Mouse (Mus musculus) lung, embryonic 14.5 days (tissue): ENCODE data around the gene Nvl. TPM values are rescaled to one million over a fixed set of nuclear protein-coding genes. Genes with fewer than 3 reads are reported as not detected.

ENCODE experiments used
- ATAC-seq: fragments of 200-750 bp; cut with Nextera tagmentation; 2 replicates; pipeline ENCODE4 v1.8.0; 2017; ENCODE audit warnings: mild to moderate bottlenecking, moderate TSS enrichment, moderate library complexity; ENCODE audit not compliant: insufficient read depth
- DNase-seq: peaks from one replicate; pipeline ENCODE4 v3.0.0-alpha.2; 2015
- H3K27ac ChIP-seq: fragments of 300-500 bp; sonication (generic); 2 replicates; pipeline ENCODE4 v1.5.1; 2014; ENCODE audit warnings: low read depth, mild to moderate bottlenecking, moderate library complexity
- H3K27me3 ChIP-seq: fragments of 300-500 bp; sonication (generic); 2 replicates; pipeline ENCODE4 v1.6.1; 2014; ENCODE audit warnings: low read length, control low read depth; ENCODE audit not compliant: insufficient read depth
- H3K36me3 ChIP-seq: fragments of 300-500 bp; sonication (generic); 2 replicates; pipeline ENCODE4 v1.6.1; 2014; ENCODE audit warnings: control low read depth; ENCODE audit not compliant: insufficient read depth
- H3K4me1 ChIP-seq: fragments of 300-500 bp; sonication (generic); 2 replicates; pipeline ENCODE4 v1.6.1; 2014; ENCODE audit warnings: antibody characterized with exemption, control low read depth; ENCODE audit not compliant: insufficient read depth
- H3K4me2 ChIP-seq: fragments of 300-500 bp; sonication (generic); 2 replicates; pipeline ENCODE4 v1.6.1; 2014; ENCODE audit warnings: mild to moderate bottlenecking
- H3K4me3 ChIP-seq: fragments of 300-500 bp; sonication (generic); 2 replicates; pipeline ENCODE4 v1.5.1; 2014; ENCODE audit warnings: low read depth, low read length
- H3K9ac ChIP-seq: fragments of 300-500 bp; sonication (generic); 2 replicates; pipeline ENCODE4 v1.6.1; 2014
- H3K9me3 ChIP-seq: fragments of 300-500 bp; sonication (generic); 2 replicates; pipeline ENCODE4 v1.6.1; 2016; ENCODE audit warnings: low read depth, low read length, control low read depth
- CTCF ChIP-seq: IDR thresholded peaks from 2 replicates; pipeline ENCODE4 v1.5.1; 2016; ENCODE audit warnings: antibody characterized with exemption, low read depth
- WGBS: fragments of 180-500 bp; shearing (Covaris S2); extraction: QIAGEN DNeasy Blood & Tissue Kit; methylation state at CpG from one replicate; pipeline ENCODE4 v1.1.7; 2014; 5-methylcytosine and 5-hydroxymethylcytosine counted together
- polyA plus RNA-seq: library from polyadenylated mRNA; unstranded; fragments of >200 nt; fragmentation: Nextera tagmentation; extraction: Ambion mirVana; gene quantifications from 2 replicates; pipeline ENCODE4 v1.2.1, GENCODE M21; 2014

Gene Nvl
- polyA plus RNA-seq, 1 experiment from 2014 or later: 44.2 TPM

DNA sequence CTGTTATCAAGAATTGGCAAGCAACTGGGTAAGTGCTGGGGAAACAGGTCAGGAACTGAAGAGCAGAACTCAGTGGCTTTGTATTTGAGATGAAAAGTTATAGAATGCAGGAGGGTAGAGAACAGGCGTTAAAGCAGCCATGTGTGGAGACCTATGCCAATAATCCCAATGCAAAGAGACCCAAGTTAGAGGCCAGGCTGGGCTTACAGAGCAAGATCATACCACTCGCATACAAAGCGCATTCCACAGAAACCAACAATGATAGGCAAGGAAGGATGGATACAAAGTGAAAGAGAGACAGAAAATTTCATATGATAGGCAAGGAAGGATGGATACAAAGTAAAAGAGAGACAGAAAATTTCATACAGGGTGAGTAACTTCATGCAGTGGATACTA is 6.4 kb upstream of the Nvl start:
- no peak for ATAC-seq
- no peak for TF ChIP-seq CTCF
- WGBS: 65% methylated on average over 3 of the region's 3 CpGs
- H3K4me1 ChIP-seq: peaks cover under 1% of the 10 kb centered on the region
- no peak overlapping the region; the same call in 1 of the 2 replicates for H3K4me2 ChIP-seq
- H3K27ac ChIP-seq: no peak overlapping the region
- no peak overlapping the region for H3K9ac ChIP-seq
- H3K4me3 ChIP-seq: peak overlapping the region; percentile 87
- H3K36me3 ChIP-seq: peaks cover 16% of the 10 kb centered on the region
- no peak for DNase-seq
- no peaks in the 10 kb centered on the region for H3K9me3 ChIP-seq
- H3K27me3 ChIP-seq: no peaks in the 10 kb centered on the region

DNA sequence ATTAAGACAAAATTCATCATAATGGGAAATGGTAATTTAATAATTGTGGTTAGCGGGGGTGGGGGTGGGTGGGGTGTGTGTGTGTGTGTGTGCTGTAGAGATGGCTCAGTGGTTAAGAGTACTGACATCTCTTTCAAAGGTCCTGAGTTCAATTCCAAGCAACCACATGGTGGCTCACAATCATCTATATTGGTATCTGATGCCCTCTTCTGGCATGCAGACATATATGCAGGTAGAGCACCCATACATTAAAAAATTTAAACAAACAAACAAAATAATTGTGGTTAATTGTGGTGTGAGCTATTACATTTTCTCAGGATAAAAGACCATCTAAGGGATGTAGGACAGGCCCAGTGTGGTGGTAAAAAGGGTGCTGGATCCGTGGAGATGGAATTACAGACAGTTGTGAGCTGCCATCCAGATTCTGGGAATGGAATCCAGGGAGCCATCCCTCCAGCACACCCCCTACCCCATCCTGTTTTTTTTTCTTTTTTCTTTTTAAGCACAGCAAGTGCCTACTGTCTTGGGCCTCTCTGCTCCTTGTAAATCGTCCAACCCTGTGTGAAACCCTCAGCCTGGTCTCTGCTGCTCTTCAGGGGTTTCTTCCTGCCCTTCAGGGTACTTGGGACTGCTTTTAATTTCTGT is 5.5 kb upstream of the Nvl start:
- H3K36me3 ChIP-seq: peaks cover 8% of the 10 kb centered on the region; the same call in 1 of the 2 replicates
- no peaks in the 10 kb centered on the region for H3K9me3 ChIP-seq
- H3K27ac ChIP-seq: no peak overlapping the region
- no peak for TF ChIP-seq CTCF
- WGBS: 64% methylated on average over 3 of the region's 3 CpGs
- ATAC-seq (no peak), DNase-seq (no peak)
- no peaks in the 10 kb centered on the region for H3K27me3 ChIP-seq
- H3K4me2 ChIP-seq: no peak overlapping the region
- H3K9ac ChIP-seq: no peak overlapping the region
- H3K4me3 ChIP-seq: no peak overlapping the region
- peaks cover 6% of the 10 kb centered on the region for H3K4me1 ChIP-seq

DNA sequence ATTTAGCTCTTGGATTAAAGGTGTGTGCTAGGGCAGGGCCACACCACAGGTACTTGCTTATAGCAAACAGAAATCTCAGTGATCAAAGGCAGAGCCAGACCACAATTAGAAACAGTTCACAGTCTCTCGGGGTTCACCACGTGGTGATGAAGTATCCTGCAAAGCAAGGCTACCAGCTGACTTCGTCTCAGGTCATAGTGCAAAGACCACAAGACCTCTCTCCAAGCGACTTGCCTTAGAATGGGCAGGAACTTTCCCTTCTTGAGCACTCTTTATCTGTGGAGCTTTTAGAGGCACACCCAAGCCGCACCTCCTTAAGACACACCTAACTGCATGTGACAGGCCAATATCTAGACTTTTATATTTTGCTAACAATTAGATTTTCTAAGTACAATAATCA is 4.5 kb upstream of the Nvl start:
- TF ChIP-seq CTCF: no peak
- DNase-seq (no peak), ATAC-seq (no peak)
- no peak overlapping the region for H3K27ac ChIP-seq
- no peaks in the 10 kb centered on the region for H3K27me3 ChIP-seq
- no peak overlapping the region for H3K9ac ChIP-seq
- no peaks in the 10 kb centered on the region for H3K36me3 ChIP-seq
- no peak overlapping the region for H3K4me2 ChIP-seq
- no peaks in the 10 kb centered on the region for H3K9me3 ChIP-seq
- no peak overlapping the region for H3K4me3 ChIP-seq
- WGBS: 56% methylated on average over 5 of the region's 5 CpGs
- H3K4me1 ChIP-seq: peaks cover 6% of the 10 kb centered on the region

DNA sequence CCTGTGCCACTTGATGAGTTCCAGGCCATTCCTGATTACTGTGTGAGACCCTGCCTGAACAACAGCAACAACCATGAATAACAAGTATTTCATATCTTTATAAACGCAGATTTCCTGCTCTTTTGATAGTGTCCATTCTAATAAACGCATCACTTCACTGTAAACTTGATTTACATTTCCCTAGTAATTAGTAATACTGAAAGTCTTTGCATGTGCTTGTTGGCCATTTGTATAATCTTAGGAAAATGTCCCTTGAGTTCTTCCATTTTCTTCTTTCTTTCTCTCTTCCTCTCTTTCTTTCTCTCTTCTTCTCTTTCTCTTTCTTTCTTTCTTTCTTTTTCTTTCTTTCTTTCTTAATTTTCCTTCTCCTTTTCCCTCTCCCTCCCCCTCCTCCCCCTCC is 2.2 kb upstream of the Nvl start:
- DNase-seq: no peak
- H3K4me1 ChIP-seq: peaks cover 11% of the 10 kb centered on the region
- 80% methylated on average over 2 of the region's 2 CpGs for WGBS
- peaks cover 6% of the 10 kb centered on the region; the same call in 1 of the 2 replicates for H3K36me3 ChIP-seq
- H3K27me3 ChIP-seq: no peaks in the 10 kb centered on the region
- H3K4me2 ChIP-seq: no peak overlapping the region
- TF ChIP-seq CTCF: no peak
- H3K9ac ChIP-seq: no peak overlapping the region
- H3K9me3 ChIP-seq: no peaks in the 10 kb centered on the region
- no peak overlapping the region for H3K4me3 ChIP-seq
- no peak overlapping the region for H3K27ac ChIP-seq
- ATAC-seq: no peak

DNA sequence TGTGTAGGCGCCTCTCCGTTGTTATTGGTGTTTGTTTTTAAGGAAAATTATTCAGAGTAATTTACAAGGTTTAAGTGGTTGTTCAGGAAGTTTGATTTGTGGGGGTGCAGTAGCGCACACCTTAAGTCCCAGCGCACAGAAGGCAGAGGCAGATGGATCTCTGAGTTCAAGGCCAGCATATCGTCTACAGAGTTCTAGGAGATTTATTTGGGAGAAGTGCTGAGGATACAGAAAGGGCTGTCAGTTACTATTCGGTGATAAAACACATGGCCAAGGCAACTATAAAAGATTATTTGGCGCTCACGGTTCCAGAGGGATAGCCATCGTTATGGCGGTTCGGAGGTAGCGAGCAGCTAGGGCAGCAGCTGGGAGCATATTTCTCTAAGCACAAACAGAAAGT is 962 bp upstream of the Nvl start:
- peak overlapping the region; percentile 79 for H3K4me3 ChIP-seq
- 10% methylated on average over 12 of the region's 12 CpGs for WGBS
- H3K4me2 ChIP-seq: peak overlapping the region; percentile 76
- DNase-seq (no peak), ATAC-seq (no peak)
- peak overlapping the region; percentile 59 for H3K9ac ChIP-seq
- H3K36me3 ChIP-seq: peaks cover 18% of the 10 kb centered on the region
- H3K27ac ChIP-seq: peak overlapping the region; percentile 78; the same call in 1 of the 2 replicates
- H3K27me3 ChIP-seq: no peaks in the 10 kb centered on the region
- no peak for TF ChIP-seq CTCF
- no peaks in the 10 kb centered on the region for H3K9me3 ChIP-seq
- H3K4me1 ChIP-seq: peaks cover 11% of the 10 kb centered on the region

DNA sequence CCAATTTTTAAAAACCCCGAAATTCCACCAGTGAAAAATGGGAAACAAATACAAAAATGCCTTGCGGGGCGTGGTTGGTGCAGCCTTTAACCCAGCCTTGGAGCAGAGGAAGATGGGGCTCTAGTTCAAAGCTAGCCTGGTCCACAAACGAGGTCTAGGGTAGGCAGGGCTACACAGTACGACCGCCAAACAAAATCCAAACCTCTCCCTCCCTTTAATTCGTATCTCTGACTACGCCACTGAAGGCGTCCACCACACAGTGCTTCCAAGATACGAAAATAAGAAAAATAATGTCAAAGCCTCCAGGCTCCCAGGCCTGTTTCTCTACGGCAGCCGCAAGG is 425 bp downstream of the Nvl start:
- peak overlapping the region; percentile 42 for H3K27ac ChIP-seq
- 0% methylated on average over 12 of the region's 12 CpGs for WGBS
- peak; percentile 32 for ATAC-seq
- TF ChIP-seq CTCF: no peak
- no peaks in the 10 kb centered on the region for H3K9me3 ChIP-seq
- peaks cover 30% of the 10 kb centered on the region for H3K36me3 ChIP-seq
- no peak for DNase-seq
- peaks cover 11% of the 10 kb centered on the region for H3K4me1 ChIP-seq
- peak overlapping the region; percentile 76 for H3K4me2 ChIP-seq
- peak overlapping the region; percentile 79 for H3K4me3 ChIP-seq
- H3K9ac ChIP-seq: peak overlapping the region; percentile 59
- H3K27me3 ChIP-seq: no peaks in the 10 kb centered on the region

DNA sequence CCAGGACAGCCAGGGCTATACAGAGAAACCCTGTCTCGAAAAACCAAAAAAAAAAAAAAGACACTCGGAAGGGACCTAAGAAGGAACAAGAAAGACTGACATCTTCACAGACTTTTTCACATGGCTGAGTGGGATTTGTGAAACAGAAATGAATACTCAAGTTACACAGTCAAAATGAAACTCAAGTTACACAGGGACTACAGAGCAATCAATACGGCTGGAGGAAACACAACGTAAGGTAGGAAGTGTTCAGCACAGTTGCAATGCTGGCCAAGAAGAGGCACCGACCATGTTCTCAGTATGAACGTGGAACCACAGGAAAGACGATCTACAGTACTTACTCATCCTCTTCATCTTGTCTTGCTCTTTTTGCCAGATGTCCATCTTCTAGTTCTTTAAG is 5.3 kb downstream of the Nvl start:
- Histone ChIP-seq H3K4me2 (no peak overlapping the region), H3K36me3 (peaks cover 68% of the 10 kb centered on the region), H3K9ac (no peak overlapping the region), H3K4me1 (0 out of 2 replicates have a peak, but pooled peaks cover 5% of the 10 kb centered on the region), H3K27me3 (no peaks in the 10 kb centered on the region), H3K4me3 (no peak overlapping the region), H3K27ac (no peak overlapping the region), H3K9me3 (no peaks in the 10 kb centered on the region)
- DNase-seq (no peak), ATAC-seq (no peak)
- WGBS: 90% methylated on average over 7 of the region's 7 CpGs
- TF ChIP-seq CTCF: no peak

DNA sequence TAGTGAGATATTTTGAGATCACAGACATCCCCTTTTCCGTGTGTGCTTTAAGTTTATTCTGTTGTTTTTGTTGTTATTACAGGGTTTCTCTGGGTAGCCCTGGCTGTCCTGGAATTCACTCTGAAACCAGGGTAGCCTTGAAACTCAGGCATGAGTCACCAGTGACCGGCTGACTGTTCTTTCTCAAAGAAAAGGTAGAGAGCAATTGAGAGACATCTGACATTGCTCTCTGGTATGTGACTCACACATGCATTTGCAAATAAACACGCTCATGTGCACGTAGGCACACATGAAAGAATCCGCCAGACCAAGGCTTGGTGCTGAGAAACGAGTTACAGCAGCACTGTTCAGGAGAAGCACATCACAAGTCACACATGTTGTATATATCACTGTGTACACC is 12.1 kb downstream of the Nvl start:
- 87% methylated on average over 6 of the region's 6 CpGs for WGBS
- no peak for TF ChIP-seq CTCF

More for the DNA sequence above, 12.1 kb downstream of the Nvl start:
- Histone ChIP-seq H3K9me3 (no peaks in the 10 kb centered on the region), H3K4me2 (no peak overlapping the region), H3K27me3 (no peaks in the 10 kb centered on the region), H3K9ac (no peak overlapping the region), H3K4me3 (no peak overlapping the region), H3K4me1 (no peaks in the 10 kb centered on the region), H3K36me3 (peaks cover 86% of the 10 kb centered on the region), H3K27ac (no peak overlapping the region)
- DNase-seq (no peak), ATAC-seq (no peak)
